Mouse (Mus musculus): ENCODE results near the gene Scg2.

Gene Scg2

DNA sequence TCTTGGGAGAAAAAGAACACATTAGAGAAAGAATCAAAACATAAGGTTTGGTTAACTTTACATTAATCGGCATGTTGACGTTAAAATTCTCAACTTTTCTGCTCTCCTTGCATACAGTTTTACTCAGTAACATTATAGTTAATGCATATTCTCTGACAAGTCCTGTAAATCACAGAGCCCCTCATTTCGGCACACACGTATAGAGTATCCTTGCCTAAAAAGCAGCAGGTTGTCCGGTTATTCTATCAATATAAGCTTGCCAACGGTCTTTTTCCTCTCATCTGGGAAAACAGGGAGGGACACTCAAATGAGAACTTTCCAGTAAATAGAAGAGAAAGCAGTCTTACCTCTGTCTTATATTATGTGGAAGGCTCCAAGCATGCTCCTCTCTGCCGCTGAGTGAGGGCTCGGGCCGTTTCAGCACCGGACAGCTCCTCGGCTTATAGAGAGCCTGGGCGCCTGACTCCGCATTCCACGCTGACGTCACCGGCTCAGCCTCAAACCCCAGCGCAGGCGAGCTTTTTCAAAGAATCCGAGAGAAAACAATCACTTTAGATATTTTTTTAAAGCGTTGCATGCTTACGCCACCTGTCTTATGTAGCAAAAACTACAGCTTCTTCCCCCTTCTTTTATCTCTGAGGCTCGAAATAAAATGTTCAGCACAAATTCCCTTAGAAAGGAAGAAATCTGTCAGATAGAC, at the start of gene Scg2:
Scg2 (minus strand) TSS at position 512 of the 700 bp plus-strand sequence.
- in situ Hi-C loops (cut with MboI), result no loop called here

GRCm38 (mm10) chr1:79485546-79485945, 45.6 kb upstream of the Scg2 start:
- in situ Hi-C loops (cut with MboI), result no loop called here

DNA sequence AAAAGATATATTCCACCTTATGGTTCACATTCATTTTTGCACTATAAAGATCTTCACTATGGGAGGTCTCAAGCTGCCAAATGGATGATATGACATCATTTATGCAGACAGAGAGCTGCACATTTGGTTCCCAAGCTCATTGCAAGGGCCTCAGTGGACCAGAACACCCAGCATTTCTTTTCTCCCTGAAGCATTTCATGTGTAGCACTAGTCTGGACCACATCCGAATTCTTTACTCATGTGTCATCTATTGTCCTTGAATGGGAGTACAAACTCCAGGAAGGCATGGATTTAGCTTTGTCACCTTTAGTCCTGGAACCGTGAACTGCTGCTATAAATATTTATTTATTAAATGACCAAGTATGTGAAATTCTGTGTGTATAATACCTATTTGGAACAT, 30.9 kb upstream of the Scg2 start:
- in situ Hi-C loops (cut with MboI), result no loop called here

GRCm38 (mm10) chr1:79469871-79470270, 30.0 kb upstream of the Scg2 start:
- in situ Hi-C loops (cut with MboI), result no loop called here

GRCm38 (mm10) chr1:79466585-79466984, 26.7 kb upstream of the Scg2 start:
- in situ Hi-C loops (cut with MboI), result no loop called here

- in situ Hi-C loops (cut with MboI), result no loop called here
Observed at GRCm38 (mm10) chr1:79458558-79458957, 18.6 kb upstream of the Scg2 start.

DNA sequence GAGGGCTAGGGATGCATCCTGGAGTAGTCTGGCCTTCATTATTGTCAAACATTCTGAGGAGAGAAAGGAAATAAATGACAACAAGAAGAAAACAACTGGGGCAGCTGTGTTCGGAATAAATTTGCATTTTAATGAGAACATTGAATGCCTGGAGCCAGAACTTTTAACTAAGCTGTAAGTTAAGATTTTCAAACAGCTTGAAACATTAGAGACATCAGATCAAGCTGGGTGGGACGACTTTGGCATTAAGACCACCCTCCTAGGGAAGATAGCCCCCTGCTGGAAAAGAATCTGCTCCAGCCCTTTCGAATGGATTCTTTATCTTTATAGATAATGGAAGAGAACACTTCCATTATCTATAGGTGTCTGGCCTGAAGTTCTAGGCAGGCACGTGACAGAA, 14.2 kb upstream of the Scg2 start:
- in situ Hi-C loops (cut with MboI), result no loop called here

GRCm38 (mm10) chr1:79452339-79452738, 12.4 kb upstream of the Scg2 start:
- in situ Hi-C loops (cut with MboI), result no loop called here

- in situ Hi-C loops (cut with MboI), result no loop called here
Observed at GRCm38 (mm10) chr1:79450343-79451021, 10.6 kb upstream of the Scg2 start.

- in situ Hi-C loops (cut with MboI), result no loop called here
Observed at GRCm38 (mm10) chr1:79449943-79450342, 10.0 kb upstream of the Scg2 start.

- in situ Hi-C loops (cut with MboI), result no loop called here
Observed at GRCm38 (mm10) chr1:79445586-79445985, 5.7 kb upstream of the Scg2 start.

- in situ Hi-C loops (cut with MboI), result no loop called here
Observed at GRCm38 (mm10) chr1:79437755-79438154, 2.2 kb downstream of the Scg2 start.

GRCm38 (mm10) chr1:79436671-79437070, 3.2 kb downstream of the Scg2 start:
- in situ Hi-C loops (cut with MboI), result no loop called here

DNA sequence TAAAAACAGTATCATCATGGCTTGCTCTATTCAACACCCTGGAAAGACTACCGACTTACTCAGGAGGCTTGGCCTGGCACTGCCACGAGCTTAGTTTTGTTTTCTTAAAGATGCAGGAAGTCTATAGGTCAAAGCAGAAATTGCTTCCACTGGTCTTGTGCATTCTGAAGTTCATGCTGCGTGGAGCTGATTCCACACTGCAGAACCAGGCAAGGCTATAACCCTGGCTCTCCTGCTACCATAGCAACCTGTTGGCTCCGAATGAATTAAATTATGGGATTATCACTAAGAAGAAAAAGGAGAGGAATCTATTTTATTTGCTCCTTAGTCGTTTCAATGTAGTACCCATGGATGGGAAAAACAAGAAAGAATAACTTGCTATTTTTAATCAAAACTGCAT, 10.9 kb downstream of the Scg2 start:
- in situ Hi-C loops (cut with MboI), result no loop called here

DNA sequence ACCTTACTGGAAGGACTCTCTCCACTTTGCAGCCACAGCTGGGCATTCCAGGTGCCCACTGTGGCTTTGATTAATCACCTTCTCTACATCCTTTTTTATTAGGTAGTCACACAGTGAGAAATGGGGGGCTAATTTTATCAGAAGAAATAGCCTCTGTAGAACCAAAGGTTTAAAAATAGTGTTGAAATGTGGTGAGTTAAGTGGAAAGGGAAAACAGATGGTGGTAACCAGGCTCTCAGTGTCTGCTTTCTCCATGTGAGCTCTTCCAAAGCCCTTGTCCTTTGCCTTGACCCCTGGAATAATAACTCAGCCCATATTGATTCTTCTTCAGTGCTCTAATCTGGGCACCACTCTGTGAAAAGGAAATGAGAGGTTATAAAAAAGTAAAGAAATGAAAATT, 24.4 kb downstream of the Scg2 start:
- in situ Hi-C loops (cut with MboI), result no loop called here

DNA sequence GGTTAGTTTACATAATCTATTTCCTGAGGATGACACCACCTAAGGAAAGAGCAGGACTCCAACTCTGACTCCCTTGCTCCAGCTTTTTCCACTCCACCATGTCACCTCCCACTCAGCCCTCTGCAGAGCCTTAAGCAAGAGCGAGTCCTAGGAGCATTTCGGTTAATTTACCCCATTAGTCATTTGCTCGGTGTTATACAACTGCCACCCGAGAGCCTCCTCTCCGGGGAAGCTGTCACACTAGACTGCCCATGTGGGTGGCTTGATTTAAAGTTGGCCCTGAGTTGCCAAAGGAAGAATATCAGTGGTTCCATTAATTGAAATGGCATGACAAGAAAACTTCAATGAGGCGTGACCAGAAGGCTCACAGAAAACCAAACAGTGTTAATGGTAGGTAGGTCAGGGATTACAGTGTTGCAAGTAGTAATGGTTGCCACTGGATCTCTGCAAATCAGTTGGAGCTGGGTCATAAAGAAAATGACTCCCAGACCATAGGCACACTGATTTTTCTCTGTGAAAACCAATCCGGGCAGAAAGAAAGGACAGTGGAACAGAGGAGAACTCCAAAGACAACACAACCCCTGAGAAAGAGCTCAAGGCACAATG, 33.5 kb downstream of the Scg2 start:
- in situ Hi-C loops (cut with MboI), result no loop called here

GRCm38 (mm10) chr1:79401090-79402012, 38.6 kb downstream of the Scg2 start:
- in situ Hi-C loops (cut with MboI), result no loop called here

DNA sequence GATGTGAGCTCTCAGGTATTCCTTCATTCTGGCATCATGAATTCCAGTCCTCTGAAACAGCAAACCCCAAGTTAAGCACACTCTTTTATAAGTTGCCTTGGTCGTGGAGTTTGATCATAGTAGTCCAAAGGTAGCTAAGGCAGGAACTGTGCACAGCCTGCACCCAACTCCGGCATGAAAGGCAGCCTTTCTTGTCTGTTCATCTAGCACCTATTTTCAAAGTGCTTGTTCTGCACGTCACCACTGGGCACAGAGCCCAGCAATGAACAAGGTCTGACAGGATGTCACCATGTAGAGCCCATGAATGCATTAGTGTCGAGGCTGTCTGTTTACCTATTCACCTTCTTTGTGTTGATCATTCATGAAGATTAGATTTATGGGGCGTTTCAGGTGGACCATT, 39.6 kb downstream of the Scg2 start:
- in situ Hi-C loops (cut with MboI), result no loop called here
